Mouse (Mus musculus) mammary gland, adult 2 months (tissue): ENCODE data around the gene 4933402D24Rik. TPM values are rescaled to one million over a fixed set of nuclear protein-coding genes. Genes with fewer than 3 reads are reported as not detected.

ENCODE experiments used
- polyA plus RNA-seq: library from polyadenylated mRNA; depleted of rRNA; stranded (reverse); fragments of >200 nt; gene quantifications from 2 replicates; pipeline ENCODE4 v1.2.3, GENCODE M21; 2012; ENCODE audit warnings: low replicate concordance; rRNA removed

Gene 4933402D24Rik
- polyA plus RNA-seq = not detected in 2 replicates

DNA sequence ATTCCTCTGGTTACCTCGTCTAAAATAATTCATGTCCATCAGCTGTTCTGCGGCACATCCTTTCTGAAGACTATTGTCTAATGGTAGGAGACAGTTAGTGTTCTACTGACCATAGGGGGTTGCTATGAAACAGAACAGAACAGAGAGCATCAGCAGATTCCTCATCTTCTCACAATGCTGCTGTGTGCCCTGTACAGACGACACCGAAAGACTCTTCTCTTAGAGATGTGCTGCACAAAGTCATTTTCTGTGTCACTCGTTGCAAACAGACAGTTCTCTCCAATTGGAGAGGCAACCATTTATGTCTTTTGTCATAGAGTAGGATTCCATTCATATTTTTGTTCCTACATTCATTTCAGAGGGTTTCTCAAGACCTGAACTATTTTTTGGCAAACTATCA is at the start of gene 4933402D24Rik:
Gene 4933402D24Rik (minus strand): TSS at position 101 of the 400 bp plus-strand sequence.

DNA sequence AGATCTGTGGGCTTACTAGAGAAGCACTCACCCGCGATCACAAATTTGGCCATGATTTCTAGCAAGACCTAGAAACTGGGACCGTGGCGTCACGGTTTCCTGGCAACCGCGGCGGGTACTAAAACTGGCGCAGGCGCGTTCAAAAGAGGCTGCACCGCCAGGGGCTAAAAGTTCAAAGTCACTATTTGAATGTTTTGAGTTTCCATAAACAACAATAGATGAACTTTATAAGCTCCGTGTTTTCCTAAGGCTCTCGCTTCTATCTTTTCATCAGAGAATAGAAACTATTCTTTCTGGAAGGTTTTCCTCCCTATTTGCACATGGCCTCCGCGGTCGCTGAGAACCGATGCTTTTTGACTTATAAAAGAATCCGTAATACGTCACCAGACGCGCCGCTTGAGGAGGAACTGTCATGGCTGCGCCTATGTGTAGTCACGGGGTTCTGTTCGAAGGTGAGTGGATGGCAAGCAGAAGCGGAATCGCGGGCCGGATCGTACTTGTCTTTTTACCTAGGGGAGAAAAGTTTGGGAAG is 38.8 kb downstream of the 4933402D24Rik start, which contains the start of the genes Mdh1b and Fastkd2:
Gene Mdh1b (minus strand): TSS at position 79 of the 532 bp plus-strand sequence.
Gene Fastkd2 (plus strand): TSS at position 375 of the 532 bp plus-strand sequence.

Other genes starting within 250 kb of the 4933402D24Rik start
- gene Gm39653, start 153.3 kb downstream of the 4933402D24Rik start, polyA plus RNA-seq = not detected in 2 replicates
- not detected in 2 replicates for gene Dytn, start 82.3 kb downstream of the 4933402D24Rik start, polyA plus RNA-seq
- gene Mdh1b, start 38.9 kb downstream of the 4933402D24Rik start, polyA plus RNA-seq = not detected in 2 replicates
- gene Fastkd2, start 38.7 kb downstream of the 4933402D24Rik start, polyA plus RNA-seq = 1.9 and 5.9 TPM in 2 replicates